Mouse (Mus musculus) stomach, embryonic 15.5 days (tissue): Measurements from ENCODE around the gene Gucy2f. TPM values are rescaled to one million over a fixed set of nuclear protein-coding genes. Genes with fewer than 3 reads are reported as not detected.

Experiments used
- ATAC-seq: fragments of 200-750 bp; cut with Nextera tagmentation; 2 replicates; pipeline ENCODE4 v1.8.0; 2017; ENCODE audit warnings: low read depth, moderate number of reproducible peaks, moderate TSS enrichment; ENCODE audit not compliant: insufficient read depth, low FRiP score
- H3K27ac ChIP-seq: fragments of 300-500 bp; sonication (generic); 2 replicates; pipeline ENCODE4 v1.5.1; 2015; ENCODE audit warnings: mild to moderate bottlenecking, inconsistent platforms
- H3K27me3 ChIP-seq: fragments of 300-500 bp; sonication (generic); replicated peaks from 2 replicates; pipeline ENCODE4 v1.6.1; 2015; ENCODE audit warnings: inconsistent platforms
- H3K36me3 ChIP-seq: fragments of 300-500 bp; sonication (generic); 2 replicates; pipeline ENCODE4 v1.6.1; 2015; ENCODE audit warnings: inconsistent platforms
- H3K4me1 ChIP-seq: fragments of 300-500 bp; sonication (generic); 2 replicates; pipeline ENCODE4 v1.6.1; 2015; ENCODE audit warnings: inconsistent platforms
- H3K4me2 ChIP-seq: fragments of 300-500 bp; sonication (generic); 2 replicates; pipeline ENCODE4 v1.6.1; 2015; ENCODE audit warnings: mild to moderate bottlenecking, inconsistent platforms
- H3K4me3 ChIP-seq: fragments of 300-500 bp; sonication (generic); replicated peaks from 2 replicates; pipeline ENCODE4 v1.5.1; 2015; ENCODE audit warnings: inconsistent platforms
- H3K9ac ChIP-seq: fragments of 300-500 bp; sonication (generic); 2 replicates; pipeline ENCODE4 v1.6.1; 2015; ENCODE audit warnings: inconsistent platforms
- H3K9me3 ChIP-seq: fragments of 300-500 bp; sonication (generic); 2 replicates; pipeline ENCODE4 v1.6.1; 2016; ENCODE audit warnings: inconsistent platforms
- WGBS: fragments of 180-500 bp; shearing (Covaris S2); methylation state at CpG from one replicate; pipeline ENCODE4 v1.1.7; 2015; 5-methylcytosine and 5-hydroxymethylcytosine counted together
- polyA plus RNA-seq: library from polyadenylated mRNA; unstranded; fragments of >200 nt; fragmentation: Nextera tagmentation; extraction: Ambion mirVana; gene quantifications from 2 replicates; pipeline ENCODE4 v1.2.1, GENCODE M21; 2015

Gucy2f gene
- polyA plus RNA-seq, 1 experiment from 2014 or later, result 0.03 TPM

DNA sequence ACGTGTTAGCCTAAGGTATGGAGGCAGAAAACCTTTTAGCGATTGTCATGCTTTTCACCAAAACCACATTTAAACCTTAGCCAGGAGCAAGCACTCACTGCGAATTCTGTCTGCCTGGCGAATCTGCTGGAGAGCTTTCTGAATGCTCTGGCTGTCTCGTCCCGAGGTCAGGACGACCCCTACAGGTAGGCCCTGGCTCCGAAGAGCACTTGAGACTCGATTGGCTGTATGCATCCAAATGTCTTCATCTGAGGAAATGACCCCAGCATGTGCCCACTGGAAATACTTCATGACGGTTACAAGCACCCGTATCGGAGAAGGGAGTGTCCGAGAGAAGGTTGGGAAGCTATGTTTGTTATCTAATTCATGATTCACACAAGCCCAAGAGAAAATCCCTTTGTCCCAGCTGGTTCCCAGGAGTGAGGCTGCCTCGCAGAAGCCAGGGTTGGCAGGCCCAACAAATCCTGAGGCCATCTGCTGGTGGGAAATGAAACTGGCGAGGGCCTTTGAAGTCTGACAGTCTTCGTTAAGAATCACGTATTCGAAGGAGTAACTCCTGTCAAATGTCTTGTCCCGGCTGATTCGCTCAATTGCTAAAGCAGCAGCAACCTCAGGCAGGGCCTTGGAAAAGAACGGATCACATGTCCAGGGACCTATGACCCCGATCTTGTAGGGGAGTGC is 7.6 kb downstream of the Gucy2f start:
- ATAC-seq, result no peak
- Histone ChIP-seq H3K27ac (no peak overlapping the region), H3K9ac (no peak overlapping the region), H3K9me3 (no peaks in the 10 kb centered on the region), H3K27me3 (no peaks in the 10 kb centered on the region), H3K4me3 (no peak overlapping the region), H3K36me3 (no peaks in the 10 kb centered on the region), H3K4me1 (no peaks in the 10 kb centered on the region), H3K4me2 (no peak overlapping the region)
- WGBS, result 39% methylated on average over 22 of the region's 22 CpGs

- Histone ChIP-seq H3K4me2 (no peak overlapping the region), H3K36me3 (no peaks in the 10 kb centered on the region), H3K4me3 (no peak overlapping the region), H3K27ac (no peak overlapping the region), H3K9me3 (no peaks in the 10 kb centered on the region), H3K4me1 (no peaks in the 10 kb centered on the region), H3K27me3 (no peaks in the 10 kb centered on the region), H3K9ac (no peak overlapping the region)
- 53% methylated on average over 2 of the region's 2 CpGs for WGBS
- ATAC-seq, result no peak
These were observed 14.7 kb downstream of the Gucy2f start for GRCm38 (mm10) chrX:142182026-142182425.

- no peak overlapping the region for H3K4me3 ChIP-seq
- H3K27me3 ChIP-seq, result no peaks in the 10 kb centered on the region
- no peak overlapping the region for H3K4me2 ChIP-seq
- no peak overlapping the region for H3K27ac ChIP-seq
- H3K4me1 ChIP-seq, result no peaks in the 10 kb centered on the region
- H3K9ac ChIP-seq, result no peak overlapping the region
- ATAC-seq, result no peak
- no peaks in the 10 kb centered on the region for H3K36me3 ChIP-seq
- H3K9me3 ChIP-seq, result no peaks in the 10 kb centered on the region
These were observed 19.8 kb downstream of the Gucy2f start for GRCm38 (mm10) chrX:142176981-142177380.

- ATAC-seq, result no peak
- Histone ChIP-seq H3K4me3 (no peak overlapping the region), H3K4me2 (no peak overlapping the region), H3K4me1 (no peaks in the 10 kb centered on the region), H3K9me3 (no peaks in the 10 kb centered on the region), H3K27ac (no peak overlapping the region), H3K9ac (no peak overlapping the region), H3K27me3 (no peaks in the 10 kb centered on the region), H3K36me3 (no peaks in the 10 kb centered on the region)
These were observed 81.0 kb downstream of the Gucy2f start for GRCm38 (mm10) chrX:142115779-142116178.

DNA sequence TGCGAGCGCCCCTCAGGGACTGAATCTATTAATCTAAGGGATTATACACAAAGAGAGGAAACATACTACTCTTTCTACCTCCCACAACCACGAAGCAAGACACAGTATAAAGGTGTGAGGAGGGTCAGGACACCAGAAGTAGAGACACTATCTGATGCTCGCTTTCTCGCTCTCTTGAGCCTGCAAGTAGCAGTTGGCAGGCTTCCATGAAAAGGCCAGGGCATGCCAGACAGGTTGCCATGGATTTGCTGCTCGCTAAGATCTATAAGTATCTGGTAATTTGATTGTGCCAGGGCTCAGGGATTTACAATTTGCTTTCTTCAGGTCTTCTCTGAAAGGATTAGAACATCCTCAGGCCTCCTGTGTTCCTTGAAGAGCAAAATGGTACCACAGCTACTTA is 85.5 kb downstream of the Gucy2f start:
- H3K4me2 ChIP-seq, result no peak overlapping the region
- H3K36me3 ChIP-seq, result no peaks in the 10 kb centered on the region
- ATAC-seq, result no peak
- H3K9me3 ChIP-seq, result no peaks in the 10 kb centered on the region
- no peak overlapping the region for H3K9ac ChIP-seq
- no peak overlapping the region for H3K27ac ChIP-seq
- no peaks in the 10 kb centered on the region for H3K4me1 ChIP-seq
- H3K4me3 ChIP-seq, result no peak overlapping the region
- H3K27me3 ChIP-seq, result no peaks in the 10 kb centered on the region
- 75% methylated on average over 6 of the region's 6 CpGs for WGBS

- no peak overlapping the region for H3K4me3 ChIP-seq
- no peak overlapping the region for H3K9ac ChIP-seq
- no peak overlapping the region for H3K4me2 ChIP-seq
- ATAC-seq, result no peak
- H3K27ac ChIP-seq, result no peak overlapping the region
- no peaks in the 10 kb centered on the region for H3K36me3 ChIP-seq
- 49% methylated on average over 3 of the region's 3 CpGs for WGBS
- no peaks in the 10 kb centered on the region for H3K4me1 ChIP-seq
- H3K9me3 ChIP-seq, result no peaks in the 10 kb centered on the region
- 0 out of 2 replicates have a peak, but pooled peaks cover 3% of the 10 kb centered on the region for H3K27me3 ChIP-seq
These were observed 99.8 kb downstream of the Gucy2f start for GRCm38 (mm10) chrX:142096904-142097303.

GRCm38 (mm10) chrX:142095579-142095978 is 101.2 kb downstream of the Gucy2f start:
- 70% methylated on average over 5 of the region's 5 CpGs for WGBS
- Histone ChIP-seq H3K4me1 (no peaks in the 10 kb centered on the region), H3K27me3 (0 out of 2 replicates have a peak, but pooled peaks cover 3% of the 10 kb centered on the region), H3K9ac (no peak overlapping the region), H3K9me3 (no peaks in the 10 kb centered on the region), H3K4me3 (no peak overlapping the region), H3K4me2 (no peak overlapping the region), H3K27ac (no peak overlapping the region), H3K36me3 (no peaks in the 10 kb centered on the region)
- no peak for ATAC-seq

GRCm38 (mm10) chrX:142062585-142062984 is 134.1 kb downstream of the Gucy2f start:
- Histone ChIP-seq H3K9ac (no peak overlapping the region), H3K9me3 (no peaks in the 10 kb centered on the region), H3K4me1 (no peaks in the 10 kb centered on the region), H3K4me3 (no peak overlapping the region), H3K27ac (no peak overlapping the region), H3K27me3 (no peaks in the 10 kb centered on the region), H3K4me2 (no peak overlapping the region), H3K36me3 (no peaks in the 10 kb centered on the region)
- no peak for ATAC-seq
- WGBS, result 69% methylated on average over 3 of the region's 3 CpGs

Other genes starting within 250 kb of the Gucy2f start
- 22.9 and 24.7 TPM in 2 replicates for gene Nxt2, start 29.8 kb upstream of the Gucy2f start, polyA plus RNA-seq
- gene Kcne1l, start 109.4 kb upstream of the Gucy2f start, polyA plus RNA-seq, result 30.7 and 34.2 TPM in 2 replicates
- gene Acsl4, start 193.6 kb upstream of the Gucy2f start, polyA plus RNA-seq, result 13.1 and 14.2 TPM in 2 replicates